Mouse (Mus musculus) gonadal fat pad, adult 2 months (tissue): ENCODE data around the gene Pdxk. TPM values are rescaled to one million over a fixed set of nuclear protein-coding genes. Genes with fewer than 3 reads are reported as not detected.

Experiments used
- DNase-seq: peaks from one replicate; pipeline ENCODE4 v3.0.0-alpha.2; 2012; ENCODE audit warnings: low read depth
- polyA plus RNA-seq: library from polyadenylated mRNA; depleted of rRNA; stranded (reverse); fragments of >200 nt; gene quantifications from 2 replicates; pipeline ENCODE4 v1.2.3, GENCODE M21; 2012

The Pdxk gene
- polyA plus RNA-seq, 1 experiment, result 55.9 TPM

GRCm38 (mm10) chr10:78458348-78459111 lies 6.2 kb downstream of the Pdxk start:
- DNase-seq, result no peak

- DNase-seq, result no peak
Observed at GRCm38 (mm10) chr10:78457495-78458347, 7.1 kb downstream of the Pdxk start.

- DNase-seq, result no peak
Observed at GRCm38 (mm10) chr10:78456696-78457095, 8.1 kb downstream of the Pdxk start.

- no peak for DNase-seq
Observed at GRCm38 (mm10) chr10:78452641-78453040, 12.1 kb downstream of the Pdxk start.

- no peak for DNase-seq
Observed at GRCm38 (mm10) chr10:78450761-78451160, 14.0 kb downstream of the Pdxk start.

- no peak for DNase-seq
Observed at GRCm38 (mm10) chr10:78447396-78447795, 17.4 kb downstream of the Pdxk start.

GRCm38 (mm10) chr10:78446195-78446594 lies 18.6 kb downstream of the Pdxk start:
- DNase-seq, result no peak

- DNase-seq, result no peak
Observed at GRCm38 (mm10) chr10:78442292-78442691, 22.5 kb downstream of the Pdxk start.

- no peak for DNase-seq
Observed at GRCm38 (mm10) chr10:78441606-78442005, 23.2 kb downstream of the Pdxk start.

GRCm38 (mm10) chr10:78440812-78441211 lies 24.0 kb downstream of the Pdxk start:
- DNase-seq, result no peak

GRCm38 (mm10) chr10:78439990-78440389 lies 24.8 kb downstream of the Pdxk start:
- no peak for DNase-seq

- DNase-seq, result no peak
Observed at GRCm38 (mm10) chr10:78439550-78439949, 25.2 kb downstream of the Pdxk start.

- no peak for DNase-seq
Observed at GRCm38 (mm10) chr10:78438094-78438493, 26.7 kb downstream of the Pdxk start.

- no peak for DNase-seq
Observed at GRCm38 (mm10) chr10:78432853-78433252, 31.9 kb downstream of the Pdxk start.

- DNase-seq, result no peak
Observed at GRCm38 (mm10) chr10:78429776-78430175, 35.0 kb downstream of the Pdxk start.

- DNase-seq, result no peak
Observed at GRCm38 (mm10) chr10:78429180-78429579, 35.6 kb downstream of the Pdxk start.

GRCm38 (mm10) chr10:78428070-78428469 lies 36.7 kb downstream of the Pdxk start:
- no peak for DNase-seq

GRCm38 (mm10) chr10:78426117-78426735 lies 38.5 kb downstream of the Pdxk start:
- no peak for DNase-seq

GRCm38 (mm10) chr10:78425181-78426041 lies 39.4 kb downstream of the Pdxk start, which contains the start of gene Cstb:
Gene Cstb (plus strand): TSS chr10:78425669.
- DNase-seq, result no peak

- DNase-seq, result no peak
Observed at GRCm38 (mm10) chr10:78422614-78423013, 42.2 kb downstream of the Pdxk start.

GRCm38 (mm10) chr10:78420929-78421328 lies 43.8 kb downstream of the Pdxk start:
- no peak for DNase-seq
